Mouse (Mus musculus): Measurements from ENCODE around the gene Sertad1. TPM values are rescaled to one million over a fixed set of nuclear protein-coding genes. Genes with fewer than 3 reads are reported as not detected.
A peak's percentile ranks its signal among the peaks of the same experiment; 100 is the strongest.

The Sertad1 gene
- 16.3 and 18.2 TPM in 2 replicates for polyA plus RNA-seq (2014; fragmentation: Nextera tagmentation; extraction: Ambion mirVana)

GRCm38 (mm10) chr7:27486770-27487697 is at the start of gene Sertad1:
Gene Sertad1, plus strand, starts transcription at chr7:27486910.
- Histone ChIP-seq H3K9ac (ENCODE audit: low read length) (peak within 1 kb of the TSS; percentile 78), H3K27ac (ENCODE audit: low read depth, low read length) (peak within 1 kb of the TSS; percentile 84), H3K4me1 (replicated peaks; ENCODE audit: control insufficient read depth, insufficient read depth, low read length) (peaks cover 11% of the 10 kb centered on the region; the same call in 1 of the 2 replicates), H3K4me2 (ENCODE audit: low read depth, low read length, severe bottlenecking) (peak within 1 kb of the TSS; percentile 68), H3K27me3 (ENCODE audit: control insufficient read depth, insufficient read depth, low read length) (no peaks in the 10 kb centered on the region), H3K9me3 (ENCODE audit: control insufficient read depth, low read length) (no peaks in the 10 kb centered on the region), H3K36me3 (ENCODE audit: control insufficient read depth, insufficient read depth, low read length) (no peaks in the 10 kb centered on the region), H3K4me3 (ENCODE audit: low read depth, low read length) (peak within 1 kb of the TSS; percentile 77)
- DNase-seq (ENCODE audit: low spot score), result peak; percentile 100
- peak; percentile 97 for ATAC-seq (replicated peaks; ENCODE audit: low FRiP score)
- under 1% methylated on average over 67 of the region's 80 CpGs for WGBS

GRCm38 (mm10) chr7:27437544-27437943 is 49.2 kb upstream of the Sertad1 start:
- Histone ChIP-seq H3K4me3 (ENCODE audit: low read depth, low read length) (no peak overlapping the region), H3K27me3 (ENCODE audit: control insufficient read depth, insufficient read depth, low read length) (no peaks in the 10 kb centered on the region), H3K27ac (ENCODE audit: low read depth, low read length) (no peak overlapping the region), H3K9ac (ENCODE audit: low read length) (no peak overlapping the region), H3K36me3 (ENCODE audit: control insufficient read depth, insufficient read depth, low read length) (no peaks in the 10 kb centered on the region), H3K9me3 (ENCODE audit: control insufficient read depth, low read length) (no peaks in the 10 kb centered on the region; the same call in 1 of the 2 replicates), H3K4me1 (replicated peaks; ENCODE audit: control insufficient read depth, insufficient read depth, low read length) (no peaks in the 10 kb centered on the region), H3K4me2 (ENCODE audit: low read depth, low read length, severe bottlenecking) (no peak overlapping the region)
- DNase-seq (ENCODE audit: low spot score) (no peak), ATAC-seq (replicated peaks; ENCODE audit: low FRiP score) (no peak)
- 60% methylated on average over 5 of the region's 5 CpGs for WGBS

- Histone ChIP-seq H3K27me3 (ENCODE audit: control insufficient read depth, insufficient read depth, low read length) (peaks cover 3% of the 10 kb centered on the region; the same call in 1 of the 2 replicates), H3K36me3 (ENCODE audit: control insufficient read depth, insufficient read depth, low read length) (no peaks in the 10 kb centered on the region), H3K27ac (ENCODE audit: low read depth, low read length) (no peak overlapping the region), H3K9me3 (ENCODE audit: control insufficient read depth, low read length) (no peaks in the 10 kb centered on the region; the same call in 1 of the 2 replicates), H3K4me3 (ENCODE audit: low read depth, low read length) (no peak overlapping the region), H3K4me1 (replicated peaks; ENCODE audit: control insufficient read depth, insufficient read depth, low read length) (no peaks in the 10 kb centered on the region), H3K9ac (ENCODE audit: low read length) (no peak overlapping the region), H3K4me2 (ENCODE audit: low read depth, low read length, severe bottlenecking) (no peak overlapping the region)
- 80% methylated on average over 4 of the region's 4 CpGs for WGBS
- DNase-seq (ENCODE audit: low spot score), result no peak
- ATAC-seq (replicated peaks; ENCODE audit: low FRiP score), result no peak
Measured at GRCm38 (mm10) chr7:27440014-27440413, 46.7 kb upstream of the Sertad1 start.

- H3K27me3 ChIP-seq (ENCODE audit: control insufficient read depth, insufficient read depth, low read length), result peaks cover 26% of the 10 kb centered on the region
- 2% methylated on average over 18 of the region's 18 CpGs for WGBS
- peak overlapping the region; percentile 88 for H3K4me2 ChIP-seq (ENCODE audit: low read depth, low read length, severe bottlenecking)
- no peak overlapping the region for H3K27ac ChIP-seq (ENCODE audit: low read depth, low read length)
- no peaks in the 10 kb centered on the region; the same call in 1 of the 2 replicates for H3K9me3 ChIP-seq (ENCODE audit: control insufficient read depth, low read length)
- peak overlapping the region; percentile 54 for H3K4me3 ChIP-seq (ENCODE audit: low read depth, low read length)
- peak overlapping the region; percentile 64 for H3K9ac ChIP-seq (ENCODE audit: low read length)
- no peaks in the 10 kb centered on the region for H3K36me3 ChIP-seq (ENCODE audit: control insufficient read depth, insufficient read depth, low read length)
- H3K4me1 ChIP-seq (replicated peaks; ENCODE audit: control insufficient read depth, insufficient read depth, low read length), result peaks cover 10% of the 10 kb centered on the region; the same call in 1 of the 2 replicates
- DNase-seq (ENCODE audit: low spot score) (peak; percentile 55), ATAC-seq (replicated peaks; ENCODE audit: low FRiP score) (no peak)
Measured at GRCm38 (mm10) chr7:27446051-27446450, 40.7 kb upstream of the Sertad1 start.

GRCm38 (mm10) chr7:27446521-27447418 is 39.9 kb upstream of the Sertad1 start:
- H3K4me3 ChIP-seq (ENCODE audit: low read depth, low read length), result peak overlapping the region; percentile 54
- DNase-seq (ENCODE audit: low spot score) (peak; percentile 66), ATAC-seq (replicated peaks; ENCODE audit: low FRiP score) (peak; percentile 31)
- whole genome bisulfite sequencing, result 8% methylated on average over 48 of the region's 53 CpGs
- H3K4me1 ChIP-seq (replicated peaks; ENCODE audit: control insufficient read depth, insufficient read depth, low read length), result peaks cover 10% of the 10 kb centered on the region; the same call in 1 of the 2 replicates
- peak overlapping the region; percentile 64 for H3K9ac ChIP-seq (ENCODE audit: low read length)
- H3K27ac ChIP-seq (ENCODE audit: low read depth, low read length), result no peak overlapping the region
- no peaks in the 10 kb centered on the region for H3K36me3 ChIP-seq (ENCODE audit: control insufficient read depth, insufficient read depth, low read length)
- H3K27me3 ChIP-seq (ENCODE audit: control insufficient read depth, insufficient read depth, low read length), result peaks cover 26% of the 10 kb centered on the region
- peak overlapping the region; percentile 93 for H3K4me2 ChIP-seq (ENCODE audit: low read depth, low read length, severe bottlenecking)
- no peaks in the 10 kb centered on the region; the same call in 1 of the 2 replicates for H3K9me3 ChIP-seq (ENCODE audit: control insufficient read depth, low read length)

GRCm38 (mm10) chr7:27447419-27448286 is 39.1 kb upstream of the Sertad1 start, which contains the start of the genes Sptbn4 and Blvrb:
Gene Sptbn4, minus strand, starts transcription at chr7:27447686.
Gene Blvrb, plus strand, starts transcription at chr7:27447978.
- ATAC-seq (replicated peaks; ENCODE audit: low FRiP score), result peak; percentile 97
- H3K9me3 ChIP-seq (ENCODE audit: control insufficient read depth, low read length), result no peaks in the 10 kb centered on the region; the same call in 1 of the 2 replicates
- H3K4me3 ChIP-seq (ENCODE audit: low read depth, low read length), result peak within 1 kb of the TSS; percentile 54
- H3K27ac ChIP-seq (ENCODE audit: low read depth, low read length), result 0 out of 2 replicates have a peak within 1 kb of the TSS, but pooled peaks have one; percentile 3
- H3K36me3 ChIP-seq (ENCODE audit: control insufficient read depth, insufficient read depth, low read length), result no peaks in the 10 kb centered on the region
- peak within 1 kb of the TSS; percentile 93 for H3K4me2 ChIP-seq (ENCODE audit: low read depth, low read length, severe bottlenecking)
- peak; percentile 98 for DNase-seq (ENCODE audit: low spot score)
- H3K4me1 ChIP-seq (replicated peaks; ENCODE audit: control insufficient read depth, insufficient read depth, low read length), result peaks cover 10% of the 10 kb centered on the region; the same call in 1 of the 2 replicates
- under 1% methylated on average over 53 of the region's 54 CpGs for WGBS
- H3K27me3 ChIP-seq (ENCODE audit: control insufficient read depth, insufficient read depth, low read length), result peaks cover 26% of the 10 kb centered on the region
- H3K9ac ChIP-seq (ENCODE audit: low read length), result peak within 1 kb of the TSS; percentile 64

- peak overlapping the region; percentile 93 for H3K4me2 ChIP-seq (ENCODE audit: low read depth, low read length, severe bottlenecking)
- 54% methylated on average over 15 of the region's 15 CpGs for WGBS
- H3K9me3 ChIP-seq (ENCODE audit: control insufficient read depth, low read length), result no peaks in the 10 kb centered on the region; the same call in 1 of the 2 replicates
- ATAC-seq (replicated peaks; ENCODE audit: low FRiP score) (no peak; the same call in 1 of the 2 replicates), DNase-seq (ENCODE audit: low spot score) (no peak)
- H3K36me3 ChIP-seq (ENCODE audit: control insufficient read depth, insufficient read depth, low read length), result no peaks in the 10 kb centered on the region
- H3K27ac ChIP-seq (ENCODE audit: low read depth, low read length), result no peak overlapping the region
- peak overlapping the region; percentile 50 for H3K9ac ChIP-seq (ENCODE audit: low read length)
- peak overlapping the region; percentile 49 for H3K4me3 ChIP-seq (ENCODE audit: low read depth, low read length)
- H3K4me1 ChIP-seq (replicated peaks; ENCODE audit: control insufficient read depth, insufficient read depth, low read length), result peaks cover 10% of the 10 kb centered on the region; the same call in 1 of the 2 replicates
- H3K27me3 ChIP-seq (ENCODE audit: control insufficient read depth, insufficient read depth, low read length), result peaks cover 26% of the 10 kb centered on the region
Measured at GRCm38 (mm10) chr7:27448421-27449206, 38.1 kb upstream of the Sertad1 start.
